19 mouse cellular contexts compared by ENCODE assay signal in the genomic region with DNA sequence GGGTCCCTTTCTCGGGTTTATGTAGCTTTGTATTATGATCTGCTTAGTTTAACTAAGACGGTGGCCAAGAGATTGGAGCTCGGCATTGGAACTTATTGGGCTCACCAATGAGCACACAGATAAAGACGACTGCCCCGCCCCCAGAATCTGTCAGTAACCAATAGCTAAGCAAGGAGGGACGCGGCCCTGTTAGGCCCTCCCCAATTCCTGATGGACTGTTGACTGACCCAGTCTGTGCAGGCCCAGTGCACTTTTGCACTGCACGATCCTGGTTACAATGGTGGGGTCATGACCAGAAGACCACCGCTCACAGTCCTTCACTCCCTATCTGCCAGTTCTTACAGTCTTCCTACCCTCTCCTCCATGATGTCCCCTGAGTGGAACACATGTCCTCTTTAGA. TPM values are rescaled to one million over a fixed set of nuclear protein-coding genes. Genes with fewer than 3 reads are reported as not detected.
DNase-seq lines count a peak whose midpoint lies in the region; ATAC-seq and TF ChIP-seq lines count a peak whose summit lies in the region.
"Had no signal": no experiment of that assay in that cellular context is flagged by ENCODE, and none has a peak within 500 bp of the region (broad histone marks: within the 10 kb centered on the region; RNA-seq: fewer than 3 reads in every experiment).

No protein-coding gene starts in this region.

- 91% methylated on average over 9 of the region's 9 CpGs for WGBS in cerebellum, adult 2 months
- 87% methylated on average over 9 of the region's 9 CpGs for WGBS in hindbrain, embryonic 15.5 days
- 87% methylated on average over 9 of the region's 9 CpGs for WGBS in hindbrain, embryonic 10.5 days
- 88% methylated on average over 9 of the region's 9 CpGs for WGBS in midbrain, embryonic 15.5 days
- 92% methylated on average over 9 of the region's 9 CpGs for WGBS in limb, embryonic 10.5 days

- no peak overlapping the region for H3K27ac ChIP-seq in cerebellum, adult 2 months (ENCODE audit: insufficient read depth, low read length)
- no peak overlapping the region for H3K27ac ChIP-seq in hindbrain, embryonic 15.5 days (replicated peaks)
- no peak overlapping the region for H3K27ac ChIP-seq in hindbrain, embryonic 10.5 days
- H3K27ac ChIP-seq in midbrain, embryonic 15.5 days = no peak overlapping the region
- H3K27ac ChIP-seq in limb, embryonic 10.5 days = no peak overlapping the region
- H3K27ac ChIP-seq: heart, embryonic 15.5 days had no signal

- H3K4me3 ChIP-seq in cerebellum, adult 2 months (replicated peaks; ENCODE audit: insufficient read depth, low read depth, low read length) = no peak overlapping the region
- H3K4me3 ChIP-seq in hindbrain, embryonic 15.5 days = no peak overlapping the region
- H3K4me3 ChIP-seq in hindbrain, embryonic 10.5 days = no peak overlapping the region
- H3K4me3 ChIP-seq in E14TG2a.4 (replicated peaks; ENCODE audit: low read length) = 0 out of 2 replicates have a peak overlapping the region, but pooled peaks have one; percentile 35
- no peak overlapping the region for H3K4me3 ChIP-seq in midbrain, embryonic 15.5 days
- no peak overlapping the region for H3K4me3 ChIP-seq in limb, embryonic 10.5 days
- H3K4me3 ChIP-seq: heart, embryonic 15.5 days; megakaryocyte, embryonic 14.5 days had no signal

- H3K27me3 ChIP-seq in cerebellum, adult 2 months (ENCODE audit: control insufficient read depth, insufficient read depth, low read length) = no peaks in the 10 kb centered on the region
- H3K27me3 ChIP-seq in hindbrain, embryonic 15.5 days = no peaks in the 10 kb centered on the region
- no peaks in the 10 kb centered on the region for H3K27me3 ChIP-seq in hindbrain, embryonic 10.5 days (ENCODE audit: insufficient read depth, poor library complexity, severe bottlenecking)
- no peaks in the 10 kb centered on the region for H3K27me3 ChIP-seq in E14TG2a.4 (ENCODE audit: insufficient read depth, low read length)
- no peaks in the 10 kb centered on the region for H3K27me3 ChIP-seq in midbrain, embryonic 15.5 days (replicated peaks)
- H3K27me3 ChIP-seq in limb, embryonic 10.5 days (ENCODE audit: low read depth, poor library complexity, severe bottlenecking) = no peaks in the 10 kb centered on the region
- H3K27me3 ChIP-seq: megakaryocyte, embryonic 14.5 days had no signal

- ATAC-seq in cerebellum, adult (ENCODE audit: insufficient number of reproducible peaks, low FRiP score, low TSS enrichment) = peak; percentile 12; the same call in 1 of the 2 replicates
- peak; percentile 54; the same call in 1 of the 2 replicates for ATAC-seq in hindbrain, embryonic 15.5 days (ENCODE audit: low FRiP score, low read depth)
- peak; percentile 60 for ATAC-seq in midbrain, embryonic 15.5 days (replicated peaks)
- ATAC-seq: liver, postnatal 0 days had no signal

- H3K4me2 ChIP-seq in hindbrain, embryonic 15.5 days = no peak overlapping the region
- no peak overlapping the region for H3K4me2 ChIP-seq in midbrain, embryonic 15.5 days
- H3K4me2 ChIP-seq: heart, embryonic 15.5 days had no signal

- no peak for TF ChIP-seq POLR2A in cerebellum, adult 2 months (IDR thresholded peaks at IDR 0.05; ENCODE audit: borderline replicate concordance, insufficient read depth, low read length)

- DNase-seq in cerebellum, adult 2 months = no peak
- DNase-seq in hindbrain, embryonic 10.5 days (ENCODE audit: low spot score) = no peak
- DNase-seq in limb, embryonic 10.5 days (ENCODE audit: low spot score) = no peak
- no peak for DNase-seq in heart, adult 9 months (ENCODE audit: low spot score in 2 of 2)
- DNase-seq: adrenal gland, postnatal 25 days; cerebellum, adult 8-10 months; kidney, adult 2 months; kidney, postnatal 4 days; liver; liver, postnatal 0 days; lung, postnatal 14 days; right cerebral cortex, postnatal 25 days; thymus, postnatal 25 days had no signal

- H3K4me1 ChIP-seq in cerebellum, adult 2 months (ENCODE audit: control insufficient read depth, insufficient read depth, low read length) = no peaks in the 10 kb centered on the region
- H3K4me1 ChIP-seq in hindbrain, embryonic 15.5 days (replicated peaks) = no peaks in the 10 kb centered on the region
- H3K4me1 ChIP-seq in hindbrain, embryonic 10.5 days (replicated peaks) = no peaks in the 10 kb centered on the region
- H3K4me1 ChIP-seq in E14TG2a.4 (replicated peaks; ENCODE audit: low read depth, low read length) = 0 out of 2 replicates have a peak, but pooled peaks cover 5% of the 10 kb centered on the region
- H3K4me1 ChIP-seq in midbrain, embryonic 15.5 days = no peaks in the 10 kb centered on the region
- H3K4me1 ChIP-seq in limb, embryonic 10.5 days = no peaks in the 10 kb centered on the region
- H3K4me1 ChIP-seq: heart, embryonic 15.5 days; megakaryocyte, embryonic 14.5 days had no signal

- no peaks in the 10 kb centered on the region for H3K9me3 ChIP-seq in hindbrain, embryonic 15.5 days
- no peaks in the 10 kb centered on the region for H3K9me3 ChIP-seq in hindbrain, embryonic 10.5 days
- no peaks in the 10 kb centered on the region for H3K9me3 ChIP-seq in E14TG2a.4 (ENCODE audit: low read length)
- H3K9me3 ChIP-seq in midbrain, embryonic 15.5 days = no peaks in the 10 kb centered on the region
- H3K9me3 ChIP-seq in limb, embryonic 10.5 days (replicated peaks) = no peaks in the 10 kb centered on the region
- H3K9me3 ChIP-seq: heart, embryonic 15.5 days; megakaryocyte, embryonic 14.5 days had no signal

- no peak overlapping the region for H3K9ac ChIP-seq in hindbrain, embryonic 15.5 days
- no peak overlapping the region for H3K9ac ChIP-seq in midbrain, embryonic 15.5 days
- H3K9ac ChIP-seq: heart, embryonic 15.5 days; liver, postnatal 0 days had no signal

- peaks cover 16% of the 10 kb centered on the region for H3K36me3 ChIP-seq in hindbrain, embryonic 15.5 days
- 0 out of 2 replicates have a peak, but pooled peaks cover 7% of the 10 kb centered on the region for H3K36me3 ChIP-seq in hindbrain, embryonic 10.5 days
- H3K36me3 ChIP-seq in E14TG2a.4 (ENCODE audit: insufficient read depth, low read length) = no peaks in the 10 kb centered on the region
- 0 out of 2 replicates have a peak, but pooled peaks cover 5% of the 10 kb centered on the region for H3K36me3 ChIP-seq in midbrain, embryonic 15.5 days (replicated peaks)
- H3K36me3 ChIP-seq in limb, embryonic 10.5 days = peaks cover 62% of the 10 kb centered on the region
- H3K36me3 ChIP-seq: heart, embryonic 15.5 days had no signal

- no peak for TF ChIP-seq CTCF in cerebellum, adult 2 months (IDR thresholded peaks at IDR 0.05; ENCODE audit: borderline replicate concordance, insufficient read depth, low read depth, low read length)
- no peak for TF ChIP-seq CTCF in E14TG2a.4 (conservative IDR thresholded peaks at IDR 0.05; ENCODE audit: low read length)

RNA-seq across cellular contexts. Expression of gene Tes, which starts 33.6 kb away (rescaled TPM):
- polyA plus RNA-seq in cerebellum, adult 2 months (2012; rRNA removed) = 2.0 and 2.1 TPM in 2 replicates
- polyA plus RNA-seq in hindbrain, embryonic 15.5 days (2015; fragmentation: Nextera tagmentation; extraction: Ambion mirVana) = 54.4 and 57.1 TPM in 2 replicates
- polyA plus RNA-seq in hindbrain, embryonic 10.5 days (2016; fragmentation: Nextera tagmentation; extraction: Ambion mirVana) = 40.3 and 44.2 TPM in 2 replicates
- 29.9 and 32.0 TPM in 2 replicates for polyA plus RNA-seq in midbrain, embryonic 15.5 days (2015; fragmentation: Nextera tagmentation; extraction: Ambion mirVana)
- polyA plus RNA-seq in limb, embryonic 10.5 days (2016; fragmentation: Nextera tagmentation; extraction: Ambion mirVana) = 62.9 and 94.2 TPM in 2 replicates
